Mouse (Mus musculus) embryonic stem cell, embryonic (primary cell): ENCODE results near the gene Tmem237.

Source experiments
- CTCF ChIA-PET, 4 experiments: fragments of 300-600 bp in 2 of 4; fragments of 350-600 bp in 2 of 4; sonication (Branson Sonifier 250); formaldehyde crosslinking; loops; one replicate each; lab custom pipeline; 2022; ENCODE audit warnings: inconsistent platforms in 2 of 4; lab: Charles Lee
- POLR2A ChIA-PET, 4 experiments: fragments of 300-600 bp in 2 of 4; fragments of 350-600 bp in 2 of 4; sonication (Branson Sonifier 250); formaldehyde crosslinking; loops; one replicate each; lab custom pipeline; 2022; ENCODE audit warnings: antibody characterized with exemption in 4 of 4, inconsistent platforms in 1 of 4; lab: Charles Lee

Gene Tmem237

GRCm38 (mm10) chr1:59119720-59120457, at the start of gene Tmem237:
Tmem237 (minus strand) TSS chr1:59120408.
- ChIA-PET POLR2A (interaction anchor here in 3 of 4 experiments (0.6 to 1.4 kb wide), 9 partner anchors 9 to 695 kb away, joined by 3 to 11 read pairs (median 4); partner anchors contain the start of genes Stradb (in 2 of the 3), Trak2 (in 2 of the 3) and Als2 (in 1 of the 3)), CTCF (interaction anchor here in 3 of 4 experiments (0.8 to 1.6 kb wide), 3 partner anchors 11 to 620 kb away, joined by 3 to 8 read pairs (median 4); partner anchors contain the start of gene Als2 (in 1 of the 3))

- ChIA-PET POLR2A (no interaction called here), CTCF (no interaction called here)
Measured at GRCm38 (mm10) chr1:59169586-59169985, 49.4 kb upstream of the Tmem237 start.

DNA sequence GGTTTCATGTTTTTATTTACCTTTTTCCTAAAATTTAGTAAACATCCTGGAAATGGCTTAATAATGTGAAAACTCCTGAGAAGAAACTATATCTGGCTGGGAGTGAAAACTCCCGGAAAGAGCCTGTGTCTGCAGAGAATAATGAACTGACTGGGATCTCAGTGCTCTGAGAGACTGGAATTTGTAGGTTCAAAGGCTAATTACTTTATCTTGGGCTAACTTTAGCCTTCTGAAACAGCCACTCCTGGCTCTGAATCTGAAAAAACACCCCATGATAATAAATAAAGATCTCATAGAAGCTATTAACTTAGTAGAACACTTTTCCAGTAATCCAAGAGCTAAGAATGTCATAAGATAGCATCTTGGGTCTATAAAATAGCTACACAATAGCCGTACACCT, 48.3 kb upstream of the Tmem237 start:
- POLR2A ChIA-PET, result no interaction called here
- CTCF ChIA-PET, result no interaction called here

GRCm38 (mm10) chr1:59167654-59168425, 47.6 kb upstream of the Tmem237 start:
- CTCF ChIA-PET, result no interaction called here

GRCm38 (mm10) chr1:59166232-59166905, 46.2 kb upstream of the Tmem237 start:
- CTCF ChIA-PET, result interaction anchor here in 1 of 4 experiments (0.7 kb wide), 1 partner anchor 424 kb away, joined by 3 read pairs; no protein-coding TSS in a partner anchor
- POLR2A ChIA-PET, result interaction anchor here in 1 of 4 experiments (0.7 kb wide), 1 partner anchor 974 kb away, joined by 3 read pairs; no protein-coding TSS in a partner anchor

More at GRCm38 (mm10) chr1:59167654-59168425, 47.6 kb upstream of the Tmem237 start:
- POLR2A ChIA-PET, result no interaction called here

DNA sequence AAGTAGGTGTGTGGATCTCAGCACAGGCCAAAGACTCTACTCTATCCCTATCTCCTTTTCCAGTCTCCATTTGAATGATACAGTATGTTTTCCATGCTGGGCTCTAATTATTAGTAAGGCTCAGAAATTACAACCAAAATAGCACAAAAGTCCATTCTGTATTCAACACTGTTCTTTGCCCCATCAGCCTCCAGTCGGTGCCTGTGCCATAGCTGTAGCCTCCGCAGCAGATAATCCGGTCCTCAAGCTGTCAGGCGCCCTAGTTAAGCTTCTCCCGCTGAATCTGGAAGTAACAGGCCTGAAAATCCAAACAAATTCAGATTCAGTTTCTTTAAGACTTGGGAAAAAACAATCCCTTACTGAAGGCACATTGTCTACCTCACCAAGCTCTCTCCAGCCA, 43.7 kb upstream of the Tmem237 start:
- POLR2A ChIA-PET, result interaction anchor here in 2 of 4 experiments (1.0 to 2.5 kb wide), 4 partner anchors 13 to 73 kb away, joined by 3 to 6 read pairs (median 4); partner anchors contain the start of gene Als2 (in 1 of the 2)

DNA sequence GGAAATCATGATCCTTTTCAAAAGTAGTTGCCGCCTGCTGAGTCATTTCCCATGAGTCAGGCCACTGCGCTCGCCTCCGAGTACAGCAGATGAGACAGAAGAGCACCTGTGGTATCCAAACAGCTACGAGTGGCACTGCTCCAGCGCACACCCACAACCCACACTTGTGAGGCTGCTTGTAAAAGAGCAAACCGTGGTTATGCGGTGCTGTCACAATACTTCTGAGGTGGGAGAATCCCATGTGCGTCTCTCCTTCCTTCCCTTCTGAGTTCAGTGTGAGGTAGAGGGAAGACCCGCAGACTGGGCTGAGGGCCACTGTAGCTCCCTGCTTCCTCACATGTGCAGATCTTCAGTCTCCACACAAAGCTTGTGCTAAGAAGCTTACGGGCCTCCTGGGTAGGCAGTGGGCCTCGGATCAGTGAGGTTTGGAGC, 42.8 kb upstream of the Tmem237 start, which contains the start of gene Mpp4:
Mpp4 (minus strand) TSS at position 360 of the 432 bp plus-strand sequence.
- ChIA-PET POLR2A (interaction anchor here in 2 of 4 experiments (0.8 to 2.5 kb wide), 6 partner anchors 12 to 451 kb away, joined by 3 to 6 read pairs (median 4); partner anchors contain the start of gene Als2 (in 2 of the 2)), CTCF (interaction anchor here in 1 of 4 experiments (0.6 kb wide), 1 partner anchor 200 kb away, joined by 3 read pairs; no protein-coding TSS in a partner anchor)

More for the DNA sequence above, 43.7 kb upstream of the Tmem237 start:
- CTCF ChIA-PET, result no interaction called here

GRCm38 (mm10) chr1:59162309-59163024, 42.3 kb upstream of the Tmem237 start:
- ChIA-PET CTCF (interaction anchor here in 2 of 4 experiments (0.6 to 1.1 kb wide), 2 partner anchors 12 to 200 kb away, joined by 3 to 5 read pairs; no protein-coding TSS in a partner anchor), POLR2A (interaction anchor here in 2 of 4 experiments (0.7 to 2.5 kb wide), 6 partner anchors 13 to 451 kb away, joined by 3 to 6 read pairs (median 4); partner anchors contain the start of gene Als2 (in 2 of the 2))

- POLR2A ChIA-PET, result interaction anchor here in 1 of 4 experiments (2.3 kb wide), 1 partner anchor 75 kb away, joined by 6 read pairs; the partner anchor contains the start of gene Als2
Measured at GRCm38 (mm10) chr1:59161396-59161795, 41.2 kb upstream of the Tmem237 start.

GRCm38 (mm10) chr1:59160871-59161270, 40.7 kb upstream of the Tmem237 start:
- CTCF ChIA-PET, result no interaction called here

More at GRCm38 (mm10) chr1:59161396-59161795, 41.2 kb upstream of the Tmem237 start:
- CTCF ChIA-PET, result interaction anchor here in 2 of 4 experiments (0.6 to 1.1 kb wide), 3 partner anchors 11 to 933 kb away, joined by 3 to 5 read pairs (median 5); no protein-coding TSS in a partner anchor

DNA sequence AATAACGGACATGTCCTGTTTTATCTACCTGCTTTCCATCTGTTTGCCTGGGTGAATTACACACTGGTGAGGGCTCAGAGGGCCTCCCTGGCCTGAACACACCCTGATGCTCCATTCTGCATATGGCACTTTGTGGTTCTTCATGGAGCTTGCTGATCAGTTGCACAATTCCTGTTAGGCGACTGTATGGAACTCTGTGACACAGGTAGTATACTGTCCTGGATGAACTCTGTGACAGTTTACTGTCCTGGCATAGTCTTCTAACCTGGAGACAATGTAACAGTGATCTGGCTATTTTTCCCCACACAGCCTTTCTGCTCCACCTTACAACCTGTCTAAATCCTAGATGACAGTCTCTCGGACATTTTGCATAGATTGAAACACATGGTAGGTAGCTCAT, 38.9 kb upstream of the Tmem237 start:
- ChIA-PET POLR2A (interaction anchor here in 1 of 4 experiments (0.5 to 2.3 kb wide), 2 partner anchors 78 to 88 kb away, joined by 3 to 6 read pairs; partner anchors contain the start of gene Als2), CTCF (no interaction called here)

More at GRCm38 (mm10) chr1:59160871-59161270, 40.7 kb upstream of the Tmem237 start:
- POLR2A ChIA-PET, result interaction anchor here in 1 of 4 experiments (2.3 kb wide), 1 partner anchor 76 kb away, joined by 6 read pairs; the partner anchor contains the start of gene Als2

GRCm38 (mm10) chr1:59158498-59158897, 38.3 kb upstream of the Tmem237 start:
- POLR2A ChIA-PET, result no interaction called here
- CTCF ChIA-PET, result no interaction called here

DNA sequence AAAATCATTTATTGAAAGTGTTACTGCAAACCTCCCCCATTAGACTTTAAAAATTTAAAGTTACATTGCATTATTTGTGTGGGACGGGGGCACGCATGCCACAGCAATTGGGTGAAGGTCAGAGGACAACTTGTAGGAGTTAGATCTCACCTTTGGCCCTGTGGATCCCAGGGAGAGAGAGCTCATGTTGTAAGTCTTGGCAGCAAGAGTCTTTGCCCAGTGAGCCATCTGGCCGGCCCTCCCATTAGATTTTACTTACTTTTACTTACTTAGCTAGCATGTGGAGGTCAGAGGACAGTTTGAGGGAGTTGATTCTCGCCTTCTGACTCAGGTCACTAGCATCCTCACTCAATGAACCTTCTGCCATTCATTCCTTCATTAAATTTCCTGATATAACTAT, 37.6 kb upstream of the Tmem237 start:
- ChIA-PET POLR2A (no interaction called here), CTCF (interaction anchor here in 1 of 4 experiments (0.6 kb wide), 1 partner anchor 427 kb away, joined by 6 read pairs; no protein-coding TSS in a partner anchor)

GRCm38 (mm10) chr1:59152346-59152745, 32.1 kb upstream of the Tmem237 start:
- CTCF ChIA-PET, result no interaction called here

DNA sequence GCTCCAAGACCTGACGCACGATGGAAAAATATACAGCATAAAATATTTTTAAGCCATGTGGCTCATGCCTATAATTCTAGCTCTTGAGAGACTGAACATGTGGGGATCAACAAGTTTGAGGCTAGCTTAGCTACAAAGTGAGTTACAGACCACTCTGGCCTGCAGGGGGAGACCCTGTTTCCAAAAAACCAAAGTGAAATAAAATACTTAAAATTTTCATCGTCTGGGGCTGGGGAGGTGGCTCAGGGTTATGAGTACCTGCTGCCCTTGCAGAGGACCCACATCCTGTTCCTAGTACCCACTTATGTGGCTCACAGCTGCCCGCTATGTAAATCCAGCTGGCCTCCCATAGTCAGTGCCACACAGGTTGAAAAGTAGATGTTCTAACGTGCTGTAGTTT, 30.3 kb upstream of the Tmem237 start:
- ChIA-PET CTCF (interaction anchor here in 2 of 4 experiments (0.6 to 1.6 kb wide), 3 partner anchors 11 to 87 kb away, joined by 3 to 5 read pairs (median 4); no protein-coding TSS in a partner anchor), POLR2A (interaction anchor here in 3 of 4 experiments (0.6 to 1.3 kb wide), 4 partner anchors 12 to 87 kb away, joined by 3 to 5 read pairs (median 4); partner anchors contain the start of genes Als2 (in 1 of the 3) and Mpp4 (in 1 of the 3))

More at GRCm38 (mm10) chr1:59152346-59152745, 32.1 kb upstream of the Tmem237 start:
- POLR2A ChIA-PET, result no interaction called here

DNA sequence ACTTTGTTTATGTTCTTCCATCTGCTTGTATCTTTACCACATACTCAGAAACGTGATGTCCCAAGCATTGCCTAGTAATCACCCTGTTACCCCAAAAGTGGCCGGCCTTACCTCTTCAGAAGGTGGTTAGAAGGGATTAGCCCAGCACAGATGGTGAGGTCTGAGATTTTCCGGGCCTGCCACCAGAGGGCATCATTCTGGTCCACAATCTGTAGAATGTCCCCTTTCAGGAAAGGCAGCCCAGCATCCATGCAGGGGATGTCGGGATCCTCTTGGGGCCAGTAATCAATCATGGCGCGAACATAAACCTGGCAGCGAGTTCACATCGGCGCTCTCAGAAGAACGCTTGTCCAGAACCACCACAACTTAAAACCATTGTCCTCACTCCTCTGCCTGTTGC, 24.3 kb upstream of the Tmem237 start:
- ChIA-PET CTCF (interaction anchor here in 2 of 4 experiments (0.9 to 1.5 kb wide), 5 partner anchors 11 to 342 kb away, joined by 3 to 10 read pairs (median 5); partner anchors contain the start of gene Als2 (in 2 of the 2)), POLR2A (no interaction called here)
